Mouse (Mus musculus) megakaryocyte, adult 5-6 weeks (primary cell): ENCODE measurements around the gene Prm1. TPM values are rescaled to one million over a fixed set of nuclear protein-coding genes. Genes with fewer than 3 reads are reported as not detected.

Experiments used
- ATAC-seq: 2 replicates; pipeline ENCODE4 v1.8.0; 2016; ENCODE audit warnings: mild to moderate bottlenecking, inconsistent platforms; ENCODE audit not compliant: poor library complexity, severe bottlenecking
- total RNA-seq, 2 experiments: library from RNA; stranded (forward) in 1 of 2; stranded (reverse) in 1 of 2; fragments of 153-499, 151-499 nt in 1 of 2; fragments of 221-1000, 200-1000 nt in 1 of 2; gene quantifications; 2 replicates each; pipeline versions ENCODE4 v1.2.3 to v1.2.4; 2015 to 2017

The Prm1 gene
- total RNA-seq, 2 experiments from 2014 or later = not detected

DNA sequence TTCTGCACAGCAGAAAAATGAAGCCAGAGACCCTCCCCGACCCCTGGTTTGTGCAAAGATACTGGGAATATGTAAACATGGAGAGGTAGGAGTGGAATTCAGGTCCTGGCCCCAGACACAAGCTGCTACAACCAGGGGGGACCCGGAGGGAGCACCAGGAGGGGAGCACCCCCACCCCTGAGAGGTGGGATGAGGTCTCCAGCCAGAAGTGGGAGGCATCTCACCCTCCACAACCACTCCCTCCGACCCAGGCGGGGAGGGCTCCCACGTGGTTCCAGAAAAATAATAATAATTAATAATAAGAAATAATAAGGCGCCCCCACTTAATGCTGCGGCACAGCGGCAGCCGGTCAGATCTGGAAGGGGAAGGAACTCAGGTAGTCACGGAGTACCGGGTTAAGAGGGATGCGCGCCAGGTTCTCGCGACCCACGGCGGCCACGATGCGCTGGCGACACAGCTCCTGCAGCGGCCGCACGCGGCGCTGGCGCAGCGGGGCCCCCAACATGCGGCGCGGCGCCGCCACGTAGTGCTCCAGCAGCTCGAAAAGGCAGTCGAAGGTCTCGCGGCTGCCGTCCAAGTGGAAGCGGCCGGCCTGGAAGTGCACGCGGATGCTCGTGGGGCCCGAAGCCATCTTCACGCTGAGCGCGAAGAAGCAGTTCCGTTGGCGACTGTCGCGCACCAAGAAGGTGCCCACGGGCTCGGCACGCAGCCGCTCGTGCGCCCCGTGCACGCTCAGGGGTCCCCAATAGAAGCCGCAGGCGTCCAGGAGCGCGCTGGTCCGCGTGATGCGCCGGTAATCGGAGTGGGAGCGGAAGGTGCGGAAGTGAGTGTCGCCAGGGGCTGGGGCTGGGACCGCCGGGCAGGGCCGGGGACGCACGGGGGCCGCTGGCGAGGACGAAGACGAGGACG lies 21.5 kb downstream of the Prm1 start:
- ATAC-seq = no peak

GRCm38 (mm10) chr16:10783451-10783850 lies 22.2 kb downstream of the Prm1 start:
- ATAC-seq = no peak

DNA sequence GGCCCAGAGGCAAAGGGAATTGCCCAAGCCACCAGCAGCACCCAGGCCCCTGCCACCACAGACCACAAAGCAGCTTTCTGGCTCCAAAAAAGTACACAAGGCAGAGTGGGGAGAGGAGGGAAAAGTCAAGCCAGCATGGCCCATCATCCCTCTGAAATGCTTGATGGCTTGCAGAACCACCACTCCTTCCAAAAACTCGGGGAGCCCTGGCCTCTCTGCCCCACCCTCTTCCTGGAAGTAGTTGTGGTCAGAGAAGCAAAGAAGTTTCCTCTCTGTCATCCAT lies 22.5 kb downstream of the Prm1 start:
- ATAC-seq = no peak

GRCm38 (mm10) chr16:10782377-10783151 lies 23.1 kb downstream of the Prm1 start:
- no peak for ATAC-seq

DNA sequence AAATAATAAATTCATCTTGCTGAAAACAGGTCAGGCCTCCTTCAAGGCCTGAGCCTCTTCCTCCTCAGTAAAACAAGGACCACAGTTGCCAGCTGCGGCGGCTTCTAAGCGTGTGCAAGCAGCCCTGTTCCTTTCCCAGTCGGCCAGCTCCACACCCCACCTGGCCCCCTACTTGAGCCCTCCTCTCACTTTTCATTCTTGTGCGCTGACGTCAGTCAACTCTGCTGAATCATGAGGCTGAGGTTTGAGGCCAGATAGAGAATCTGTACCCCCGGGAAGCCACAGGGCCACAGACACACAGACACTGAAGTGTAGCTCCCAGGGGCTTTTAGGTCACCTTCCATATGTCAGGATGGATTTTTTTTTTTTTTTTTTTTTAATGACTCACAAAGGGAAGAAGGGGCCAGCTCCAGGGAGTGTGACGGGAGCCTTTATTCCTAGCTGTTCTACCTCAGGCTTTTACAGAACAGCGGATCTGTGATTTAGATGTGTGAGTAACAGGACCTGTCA lies 23.7 kb downstream of the Prm1 start:
- ATAC-seq = no peak

DNA sequence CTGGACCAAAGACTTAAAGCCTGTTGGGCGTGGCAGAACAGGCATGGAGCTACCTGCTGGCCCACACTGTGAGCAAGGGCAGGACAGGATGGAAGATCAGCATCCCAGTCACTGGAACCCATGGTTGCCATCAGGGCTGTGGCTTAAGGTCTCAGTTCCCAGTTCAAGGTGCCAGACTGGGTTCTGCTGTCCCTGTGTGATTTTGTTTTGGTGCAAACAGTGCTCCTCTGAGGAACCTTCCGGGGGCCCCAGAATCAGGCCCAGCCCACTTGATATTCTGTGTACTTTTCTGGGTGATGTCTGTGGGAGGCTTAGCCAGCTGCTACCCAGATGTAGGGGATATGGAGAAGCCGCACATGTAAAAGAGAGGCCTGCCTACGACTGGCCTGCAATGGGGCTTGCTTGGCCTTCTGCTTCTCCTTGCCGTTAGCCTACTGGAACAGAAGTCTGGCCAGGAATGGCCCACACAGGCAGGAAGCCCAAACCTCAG lies 25.0 kb downstream of the Prm1 start:
- no peak for ATAC-seq

- ATAC-seq = no peak
Observed at GRCm38 (mm10) chr16:10777579-10778160, 28.0 kb downstream of the Prm1 start.

- no peak for ATAC-seq
Observed at GRCm38 (mm10) chr16:10776322-10776721, 29.3 kb downstream of the Prm1 start.

DNA sequence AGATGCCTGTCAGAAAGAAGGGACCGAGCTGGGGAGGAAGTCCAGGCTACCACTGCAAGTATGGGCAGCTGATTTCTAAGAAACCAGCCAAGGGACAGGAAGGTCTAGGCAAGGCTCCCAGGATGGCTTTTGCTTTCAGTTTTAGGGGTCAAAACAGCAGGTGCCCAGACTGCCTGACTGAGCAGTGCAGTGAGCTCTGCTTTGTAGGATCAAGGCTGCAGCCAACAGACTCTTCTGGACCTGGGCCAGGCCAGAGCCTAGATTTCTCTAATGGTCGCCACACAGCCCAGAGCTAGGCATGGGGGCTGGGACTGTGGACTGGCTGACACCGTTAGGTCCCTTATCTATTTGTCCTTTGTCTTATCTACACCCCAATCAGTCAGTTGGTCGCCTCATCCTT lies 30.9 kb downstream of the Prm1 start:
- ATAC-seq = peak; percentile 25

- ATAC-seq = no peak
Observed at GRCm38 (mm10) chr16:10773543-10773942, 32.1 kb downstream of the Prm1 start.

DNA sequence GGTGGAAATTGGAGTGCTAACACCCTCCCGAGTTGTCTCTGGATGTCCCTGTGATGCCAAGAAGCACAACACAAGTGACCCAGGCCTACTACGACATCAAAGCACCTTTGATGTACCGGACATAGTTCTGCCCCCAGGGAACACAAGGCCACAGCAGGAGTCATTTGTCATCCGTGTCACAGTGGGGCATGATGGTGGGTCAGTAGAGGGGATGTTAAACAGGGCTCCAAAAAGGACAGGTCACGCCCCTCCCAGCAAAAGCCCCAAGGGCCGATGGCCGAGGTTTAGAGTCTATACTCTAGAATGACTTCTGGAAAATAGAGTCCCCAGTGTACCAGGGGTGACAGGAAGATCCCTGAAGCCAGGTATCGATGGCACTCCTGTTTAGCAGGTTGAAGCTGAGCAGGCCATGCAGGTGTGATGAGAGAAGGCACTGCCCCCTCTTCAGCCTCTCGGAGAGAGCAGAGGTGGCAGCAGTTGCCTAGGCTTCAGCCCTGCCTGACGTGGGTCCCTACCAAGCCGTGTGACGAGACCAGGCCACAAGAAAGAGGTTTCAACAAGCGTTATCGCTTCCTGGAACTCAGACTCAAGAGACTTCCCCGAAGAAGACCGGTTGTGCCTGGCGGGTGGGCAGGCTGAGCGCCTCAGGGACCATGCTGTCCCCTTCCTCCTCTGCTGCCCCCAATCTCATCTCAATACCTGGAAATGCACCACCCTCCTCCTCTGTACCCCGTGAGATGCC lies 33.7 kb downstream of the Prm1 start:
- peak; percentile 58 for ATAC-seq

GRCm38 (mm10) chr16:10770531-10771325 lies 34.9 kb downstream of the Prm1 start:
- no peak for ATAC-seq

DNA sequence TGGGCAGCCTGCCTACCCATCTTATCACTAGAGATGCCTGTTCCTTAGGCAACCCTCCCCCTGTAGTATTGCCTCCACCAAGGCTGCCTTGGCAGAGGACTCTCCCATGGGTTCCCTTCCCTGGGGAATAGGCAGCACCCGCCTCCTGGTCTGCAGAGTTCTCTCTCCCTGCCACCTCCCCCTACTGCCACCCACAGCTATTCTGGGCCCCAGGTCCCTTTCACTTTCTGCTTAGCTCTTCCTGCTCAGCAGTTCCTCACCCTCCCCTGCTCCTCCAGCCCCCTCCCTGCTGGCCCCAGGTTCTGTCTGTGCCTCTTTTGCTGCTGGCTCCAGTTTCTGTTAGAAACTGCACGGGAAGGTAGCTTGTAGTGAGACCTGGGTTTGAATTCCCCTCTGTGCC lies 36.0 kb downstream of the Prm1 start:
- peak; percentile 38 for ATAC-seq

DNA sequence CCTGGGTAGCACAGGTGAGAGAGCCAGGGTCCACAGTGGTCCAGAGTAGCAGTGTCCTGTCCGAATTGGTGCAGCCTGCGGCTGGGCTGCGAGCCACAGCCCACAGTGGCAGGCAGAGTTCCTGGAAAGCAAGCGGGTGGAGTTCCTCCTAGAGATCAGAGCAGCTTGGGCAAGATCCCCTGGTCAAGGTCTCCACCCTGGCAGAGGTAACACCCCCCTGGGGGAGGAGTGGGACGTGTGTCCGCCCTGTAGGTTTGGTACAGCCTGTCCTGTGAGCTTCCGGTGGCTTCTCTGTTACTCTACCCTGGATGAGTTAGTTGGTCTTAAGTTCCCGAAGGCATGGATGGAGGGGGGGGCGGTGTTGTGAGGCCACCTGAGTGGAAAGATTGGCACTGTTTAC lies 36.8 kb downstream of the Prm1 start:
- ATAC-seq = peak; percentile 87

GRCm38 (mm10) chr16:10767158-10767557 lies 38.5 kb downstream of the Prm1 start:
- ATAC-seq = 0 out of 2 replicates have a peak, but pooled peaks have one; percentile 25

GRCm38 (mm10) chr16:10764323-10764722 lies 41.3 kb downstream of the Prm1 start:
- no peak for ATAC-seq

GRCm38 (mm10) chr16:10763540-10764264 lies 41.9 kb downstream of the Prm1 start:
- no peak for ATAC-seq

DNA sequence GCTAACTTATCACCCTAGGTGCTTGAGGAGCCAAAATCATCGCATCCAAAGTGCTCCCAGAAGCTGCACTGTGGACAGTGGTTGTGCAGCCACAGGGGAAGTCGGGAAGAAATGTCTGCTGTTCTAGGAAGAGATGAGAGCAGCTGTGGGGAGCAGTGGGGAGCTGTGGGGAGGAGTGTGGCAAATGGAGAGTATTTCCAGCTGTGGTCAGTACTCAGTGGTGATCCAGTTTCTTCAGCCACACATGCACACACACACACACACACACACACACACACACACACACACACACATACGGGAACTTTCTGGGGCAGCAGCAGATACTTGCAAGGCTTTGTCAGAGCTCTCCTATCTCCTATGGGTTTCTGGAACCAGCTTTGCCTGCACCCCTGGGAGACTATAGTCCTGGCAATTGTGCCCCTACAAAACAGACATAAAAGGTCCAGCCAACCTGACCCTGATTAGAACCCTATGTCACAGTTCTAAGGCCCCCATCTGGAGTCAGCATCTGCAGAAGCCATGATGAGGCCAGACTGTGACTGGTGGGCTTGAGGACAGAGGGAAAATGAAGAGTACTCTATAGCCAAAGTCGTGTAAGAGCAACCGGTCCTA lies 43.0 kb downstream of the Prm1 start:
- ATAC-seq = no peak

DNA sequence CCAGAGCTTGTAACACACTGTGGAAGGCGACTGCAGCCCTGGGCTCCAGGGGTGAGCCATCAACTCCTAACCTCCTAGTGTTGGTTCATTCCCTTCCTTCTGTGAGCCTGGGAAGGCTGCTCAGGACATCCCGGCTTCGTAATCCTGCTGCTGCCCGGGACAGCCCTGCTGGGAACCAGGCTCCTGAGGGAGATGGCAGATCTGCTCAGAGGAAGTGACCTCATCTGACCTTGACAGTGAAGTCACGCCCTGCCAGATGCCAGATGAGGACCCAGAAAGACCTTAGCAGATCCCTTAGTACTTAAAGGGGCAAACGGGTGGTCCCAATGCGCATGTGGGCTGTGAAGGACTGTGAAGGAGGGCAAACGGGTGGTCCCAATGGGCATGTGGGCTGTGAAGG lies 44.5 kb downstream of the Prm1 start:
- no peak for ATAC-seq
